In genomic region chr12:17450908-17451307, GRCm38 (mm10) we compare ENCODE assay signal across 19 mouse cellular contexts.
"Had no signal": no experiment of that assay in that cellular context is flagged by ENCODE, and none has a peak within 500 bp of the region (broad histone marks: within the 10 kb centered on the region; RNA-seq: fewer than 3 reads in every experiment).

No protein-coding gene starts in this region.

- H3K4me1 ChIP-seq: midbrain, embryonic 12.5 days; neural tube, embryonic 13.5 days; neural tube, embryonic 15.5 days had no signal

- H3K4me2 ChIP-seq: lung, embryonic 14.5 days; midbrain, embryonic 12.5 days; neural tube, embryonic 13.5 days; neural tube, embryonic 15.5 days had no signal

- H3K27ac ChIP-seq: midbrain, embryonic 10.5 days; midbrain, embryonic 12.5 days; neural tube, embryonic 13.5 days; neural tube, embryonic 15.5 days had no signal

- H3K36me3 ChIP-seq: midbrain, embryonic 10.5 days; midbrain, embryonic 12.5 days; neural tube, embryonic 13.5 days; neural tube, embryonic 15.5 days had no signal

- H3K9me3 ChIP-seq: midbrain, embryonic 10.5 days; midbrain, embryonic 12.5 days; neural tube, embryonic 13.5 days; neural tube, embryonic 15.5 days had no signal

- H3K9ac ChIP-seq: lung, embryonic 14.5 days; midbrain, embryonic 12.5 days; neural tube, embryonic 13.5 days; neural tube, embryonic 15.5 days had no signal

- DNase-seq: lung, adult 18-20 months; lung, embryonic 14.5 days; lung, postnatal 10 days; lung, postnatal 4 days; midbrain, embryonic 14.5 days; retina, postnatal 1 day; right cerebral cortex, adult 18-20 months; right cerebral cortex, postnatal 25 days; right cerebral cortex, postnatal 4 days; spleen, adult 18-20 months; thymus, adult 18-20 months; thymus, postnatal 14 days; thymus, postnatal 4 days had no signal

- H3K27me3 ChIP-seq: midbrain, embryonic 12.5 days; neural tube, embryonic 13.5 days; neural tube, embryonic 15.5 days had no signal

- H3K4me3 ChIP-seq: midbrain, embryonic 10.5 days; midbrain, embryonic 12.5 days; myocyte; neural tube, embryonic 13.5 days; neural tube, embryonic 15.5 days had no signal

- ATAC-seq: midbrain, embryonic 16.5 days had no signal
